Mouse (Mus musculus) heart, embryonic 10.5 days (tissue): ENCODE results near the gene Gnb1l. TPM values are rescaled to one million over a fixed set of nuclear protein-coding genes. Genes with fewer than 3 reads are reported as not detected.
A peak's percentile ranks its signal among the peaks of the same experiment; 100 is the strongest.

Experiments used
- DNase-seq: peaks from one replicate; pipeline ENCODE4 v3.0.0-alpha.2; 2017; ENCODE audit warnings: low spot score
- H3K27ac ChIP-seq: fragments of 300-500 bp; sonication (generic); 2 replicates; pipeline ENCODE4 v1.5.1; 2016; ENCODE audit warnings: mild to moderate bottlenecking
- H3K27me3 ChIP-seq: fragments of 300-500 bp; sonication (generic); 2 replicates; pipeline ENCODE4 v1.6.1; 2016; ENCODE audit warnings: mild to moderate bottlenecking; ENCODE audit not compliant: poor library complexity, insufficient read depth, severe bottlenecking
- H3K36me3 ChIP-seq: fragments of 300-500 bp; sonication (generic); 2 replicates; pipeline ENCODE4 v1.6.1; 2016; ENCODE audit warnings: mild to moderate bottlenecking, moderate library complexity
- H3K4me1 ChIP-seq: fragments of 300-500 bp; sonication (generic); 2 replicates; pipeline ENCODE4 v1.6.1; 2016; ENCODE audit warnings: mild to moderate bottlenecking
- H3K4me3 ChIP-seq: fragments of 300-500 bp; sonication (generic); 2 replicates; pipeline ENCODE4 v1.5.1; 2016; ENCODE audit warnings: mild to moderate bottlenecking, moderate library complexity
- H3K9me3 ChIP-seq: fragments of 300-500 bp; sonication (generic); 2 replicates; pipeline ENCODE4 v1.6.1; 2016; ENCODE audit warnings: mild to moderate bottlenecking, moderate library complexity
- WGBS: fragments of 180-500 bp; shearing (Covaris S2); methylation state at CpG from one replicate; pipeline ENCODE4 v1.1.7; 2016; 5-methylcytosine and 5-hydroxymethylcytosine counted together
- polyA plus RNA-seq: library from polyadenylated mRNA; unstranded; fragments of >200 nt; fragmentation: Nextera tagmentation; extraction: Ambion mirVana; gene quantifications from 2 replicates; pipeline ENCODE4 v1.2.1, GENCODE M21; 2016

The Gnb1l gene
- 10.8 and 17.1 TPM in 2 replicates for polyA plus RNA-seq

DNA sequence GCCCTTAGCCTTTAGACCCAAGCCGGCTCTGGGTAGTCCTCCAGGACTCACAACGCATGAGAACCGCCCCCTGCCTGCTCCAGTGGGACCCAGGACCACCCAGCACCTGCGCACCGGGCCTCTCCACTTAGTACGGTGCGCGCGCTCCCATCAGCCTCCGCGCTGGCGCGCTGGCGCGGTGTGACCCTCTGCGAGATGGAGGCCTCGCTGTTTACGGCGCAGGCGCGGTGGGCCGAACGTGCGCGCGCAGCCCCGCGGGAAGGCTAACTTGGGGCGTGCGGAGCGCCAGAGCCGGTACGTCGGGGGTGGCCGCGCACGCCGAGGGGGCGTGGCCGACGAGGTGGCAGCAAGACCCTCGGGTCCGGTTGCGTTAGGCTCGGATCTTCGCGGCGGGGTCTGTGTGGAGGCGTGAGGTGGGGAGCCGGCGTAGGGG lies at the start of gene Gnb1l, which contains the start of gene Rtl10:
Gnb1l (plus strand) TSS at position 156 of the 433 bp plus-strand sequence.
Rtl10 (plus strand) TSS at position 344 of the 433 bp plus-strand sequence.
- H3K36me3 ChIP-seq = peaks cover 23% of the 10 kb centered on the region
- H3K27ac ChIP-seq = peak within 1 kb of the TSS; percentile 92
- WGBS = under 1% methylated on average over 51 of the region's 51 CpGs
- H3K9me3 ChIP-seq = no peaks in the 10 kb centered on the region
- DNase-seq = peak; percentile 97
- H3K27me3 ChIP-seq = no peaks in the 10 kb centered on the region
- peak within 1 kb of the TSS; percentile 74 for H3K4me3 ChIP-seq
- H3K4me1 ChIP-seq = peaks cover 18% of the 10 kb centered on the region

DNA sequence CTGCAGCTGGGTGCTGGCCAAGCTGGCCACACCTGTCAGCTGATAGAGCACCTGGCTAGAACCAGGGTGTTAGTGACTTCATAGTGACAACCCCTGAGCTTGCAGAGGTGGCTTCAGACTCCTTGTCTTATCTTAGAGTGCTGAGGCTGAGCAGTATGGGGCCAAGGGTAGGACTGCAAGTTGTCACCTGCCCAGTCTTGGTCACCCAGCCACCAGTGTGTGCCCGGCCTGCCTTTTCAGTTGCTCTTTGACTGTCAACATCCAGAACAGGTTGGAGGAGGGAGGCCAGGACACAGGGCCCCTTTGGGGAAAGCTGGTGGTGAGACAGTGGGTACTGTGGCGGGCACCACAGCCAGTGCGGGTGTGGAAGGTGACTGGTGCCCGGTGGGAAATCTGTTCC lies 49.5 kb upstream of the Gnb1l start:
- WGBS = 91% methylated on average over 4 of the region's 4 CpGs

DNA sequence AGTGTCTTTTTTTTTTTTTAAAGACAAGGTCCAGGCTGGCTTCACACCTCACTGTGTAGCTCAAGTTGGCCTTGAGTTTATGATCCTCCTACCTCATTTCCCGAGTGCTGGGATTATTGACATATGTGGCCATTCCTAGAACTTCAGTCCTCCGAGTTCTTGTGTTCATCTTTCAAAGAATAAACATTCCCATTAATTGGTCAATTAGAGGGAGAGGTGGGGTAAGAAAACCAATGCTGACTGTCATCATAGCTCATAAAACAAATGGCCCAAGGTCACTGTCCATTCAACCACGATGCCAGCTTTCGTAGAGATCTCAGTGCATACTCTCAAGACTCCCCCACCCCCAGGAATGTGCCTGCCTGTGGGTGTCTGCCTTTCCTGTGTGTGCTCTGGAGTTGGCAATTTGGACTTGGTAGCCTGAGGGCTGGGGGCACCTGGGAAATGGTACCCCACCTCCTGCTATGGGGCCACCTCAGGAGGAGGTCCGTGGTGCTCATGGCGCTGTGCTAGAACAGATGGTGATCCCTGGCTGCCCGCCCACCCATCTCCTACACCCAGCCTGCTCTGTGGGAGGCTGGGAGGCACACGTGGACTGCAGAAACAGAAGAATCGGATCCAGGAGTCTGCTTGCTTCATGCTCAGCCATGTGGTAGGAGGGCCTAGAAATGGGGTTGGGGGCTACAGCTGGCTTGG lies 46.9 kb upstream of the Gnb1l start:
- no peak for DNase-seq
- peaks cover 23% of the 10 kb centered on the region for H3K36me3 ChIP-seq
- WGBS = 66% methylated on average over 9 of the region's 9 CpGs
- H3K27ac ChIP-seq = no peak overlapping the region
- H3K27me3 ChIP-seq = peaks cover 7% of the 10 kb centered on the region; the same call in 1 of the 2 replicates
- no peak overlapping the region for H3K4me3 ChIP-seq
- H3K9me3 ChIP-seq = no peaks in the 10 kb centered on the region
- H3K4me1 ChIP-seq = peaks cover 39% of the 10 kb centered on the region

More for the DNA sequence above, 49.5 kb upstream of the Gnb1l start:
- H3K27me3 ChIP-seq = no peaks in the 10 kb centered on the region
- H3K4me3 ChIP-seq = no peak overlapping the region
- H3K9me3 ChIP-seq = no peaks in the 10 kb centered on the region
- H3K4me1 ChIP-seq = peaks cover 28% of the 10 kb centered on the region
- H3K36me3 ChIP-seq = peaks cover 18% of the 10 kb centered on the region; the same call in 1 of the 2 replicates
- no peak for DNase-seq
- H3K27ac ChIP-seq = no peak overlapping the region

DNA sequence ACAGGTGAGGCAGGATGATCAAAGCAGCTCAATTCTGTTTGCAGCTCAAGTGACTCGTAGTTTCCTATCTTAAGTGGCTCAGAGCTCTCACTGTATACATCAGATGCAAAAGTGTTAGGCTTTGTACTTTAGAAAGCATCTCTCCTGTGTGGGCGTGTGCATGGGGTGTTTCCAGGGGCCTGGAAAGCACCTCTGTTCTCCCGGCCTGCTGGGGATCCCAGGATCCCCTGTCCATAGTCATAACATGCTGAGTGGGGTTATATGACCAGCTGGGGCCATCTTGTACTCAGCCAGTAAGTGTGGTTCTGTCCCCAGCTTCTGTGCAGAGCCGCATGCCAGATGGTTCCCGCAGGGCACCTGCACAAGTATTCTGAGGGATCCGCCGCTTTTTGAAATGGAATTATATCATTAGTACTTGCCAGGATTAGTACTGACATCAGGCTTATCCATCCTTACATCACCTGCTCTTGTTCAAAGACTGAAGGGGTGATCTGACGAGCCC lies 46.1 kb upstream of the Gnb1l start:
- no peak for DNase-seq
- Histone ChIP-seq H3K36me3 (peaks cover 29% of the 10 kb centered on the region), H3K27me3 (peaks cover 7% of the 10 kb centered on the region; the same call in 1 of the 2 replicates), H3K27ac (no peak overlapping the region), H3K4me1 (peaks cover 39% of the 10 kb centered on the region), H3K4me3 (no peak overlapping the region), H3K9me3 (no peaks in the 10 kb centered on the region)
- 83% methylated on average over 8 of the region's 8 CpGs for WGBS

DNA sequence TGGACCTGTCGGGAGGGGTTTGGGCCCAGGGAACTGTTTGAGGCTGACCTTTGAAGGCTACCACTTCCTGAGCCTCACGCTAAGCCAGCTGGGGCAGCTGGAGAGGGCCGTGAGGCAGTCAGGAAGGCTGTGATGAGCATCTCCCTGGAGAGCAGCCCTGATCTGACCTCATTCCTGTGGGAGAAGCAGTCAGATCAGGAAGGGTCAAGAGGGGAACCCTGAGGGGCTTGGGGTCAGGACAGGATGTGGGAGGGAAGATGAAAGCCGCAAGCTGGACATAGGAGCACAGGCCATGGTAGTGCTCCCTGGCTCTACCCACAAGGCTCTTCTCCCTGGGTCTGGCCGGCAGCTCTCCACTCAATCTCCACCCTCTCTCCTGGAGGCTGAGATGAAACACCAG lies 44.7 kb upstream of the Gnb1l start:
- WGBS = 33% methylated on average over 5 of the region's 5 CpGs
- peaks cover 38% of the 10 kb centered on the region for H3K36me3 ChIP-seq
- peaks cover 34% of the 10 kb centered on the region for H3K4me1 ChIP-seq
- H3K27ac ChIP-seq = no peak overlapping the region; the same call in 1 of the 2 replicates
- H3K9me3 ChIP-seq = no peaks in the 10 kb centered on the region
- H3K27me3 ChIP-seq = peaks cover 14% of the 10 kb centered on the region
- no peak for DNase-seq
- no peak overlapping the region for H3K4me3 ChIP-seq

DNA sequence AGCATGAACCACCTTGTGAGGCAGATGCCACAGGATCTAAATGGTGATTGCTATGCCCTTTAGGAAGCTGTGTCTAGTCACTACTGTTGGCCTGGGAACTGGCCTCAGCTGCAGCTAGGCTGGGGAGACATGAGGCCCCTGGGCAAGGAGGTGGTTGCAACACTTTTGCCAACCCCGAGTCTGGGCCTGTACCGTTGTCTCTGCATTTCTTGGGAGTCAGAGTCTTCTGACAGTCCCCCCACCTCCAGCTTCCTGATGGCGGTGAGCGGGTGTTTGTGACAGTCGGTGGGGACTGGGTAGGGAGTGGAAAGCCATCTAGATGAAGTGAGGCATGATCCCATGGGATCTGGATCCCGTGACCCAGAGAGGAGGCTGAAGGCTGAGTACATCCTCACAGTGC lies 43.1 kb upstream of the Gnb1l start:
- peaks cover 45% of the 10 kb centered on the region for H3K4me1 ChIP-seq
- H3K9me3 ChIP-seq = no peaks in the 10 kb centered on the region
- no peak overlapping the region for H3K27ac ChIP-seq
- DNase-seq = no peak
- peaks cover 17% of the 10 kb centered on the region for H3K27me3 ChIP-seq
- H3K4me3 ChIP-seq = no peak overlapping the region
- WGBS = 90% methylated on average over 6 of the region's 6 CpGs
- peaks cover 32% of the 10 kb centered on the region for H3K36me3 ChIP-seq

DNA sequence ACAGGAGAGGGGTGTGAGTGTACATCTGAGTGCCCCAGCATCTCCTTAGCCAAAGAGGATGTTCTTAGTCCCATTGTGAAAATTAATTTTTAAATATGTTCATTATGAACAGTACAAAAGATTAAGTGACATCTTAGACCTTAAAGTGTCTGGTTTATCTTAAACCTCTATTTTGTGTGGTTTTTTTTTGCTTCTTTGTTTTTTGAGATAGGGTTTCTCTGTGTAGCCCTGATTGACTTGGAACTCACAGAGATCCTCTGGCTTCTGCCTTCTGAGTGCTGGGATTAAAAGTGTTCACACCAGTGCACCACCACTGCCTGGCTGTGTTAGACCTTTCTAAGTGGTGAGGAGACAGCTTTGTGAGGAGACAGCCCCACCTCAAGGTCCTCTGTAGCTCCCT lies 39.9 kb upstream of the Gnb1l start:
- H3K4me3 ChIP-seq = no peak overlapping the region
- peaks cover 42% of the 10 kb centered on the region for H3K4me1 ChIP-seq
- H3K27ac ChIP-seq = peak overlapping the region; percentile 47; the same call in 1 of the 2 replicates
- no peaks in the 10 kb centered on the region for H3K9me3 ChIP-seq
- peaks cover 30% of the 10 kb centered on the region for H3K27me3 ChIP-seq
- peaks cover 32% of the 10 kb centered on the region for H3K36me3 ChIP-seq
- no peak for DNase-seq

DNA sequence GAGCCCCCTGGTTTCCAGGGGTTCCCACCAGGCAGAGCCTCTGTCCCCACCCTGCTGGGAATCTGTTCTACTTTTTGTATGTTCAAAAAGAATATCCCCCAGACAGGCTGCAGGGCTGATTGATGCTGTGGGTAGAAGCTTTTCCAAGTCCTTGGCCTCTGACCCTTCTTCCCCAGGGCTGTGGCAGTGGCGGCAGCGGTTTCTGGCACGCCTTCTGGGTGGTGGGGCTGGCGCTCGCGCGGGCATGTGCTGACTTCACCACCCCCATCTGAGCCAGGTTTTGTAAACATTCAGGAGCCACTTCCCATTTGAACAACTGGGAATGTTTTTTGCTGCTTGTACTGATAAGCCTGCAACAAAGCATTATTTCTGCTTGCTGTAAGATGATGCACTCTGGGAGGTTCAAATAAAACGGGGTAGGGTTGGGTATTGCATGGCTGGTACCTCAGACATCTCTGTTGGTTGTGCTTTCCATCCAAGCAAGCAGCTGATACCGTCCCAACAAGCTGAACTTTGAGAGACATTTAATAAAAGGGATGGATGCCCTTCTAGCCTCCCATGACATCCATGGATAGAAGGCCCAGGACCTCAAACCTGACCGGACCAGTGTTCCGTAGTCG lies 39.1 kb upstream of the Gnb1l start:
- peaks cover 32% of the 10 kb centered on the region for H3K36me3 ChIP-seq
- no peaks in the 10 kb centered on the region for H3K9me3 ChIP-seq
- H3K4me3 ChIP-seq = peak overlapping the region; percentile 36
- peak overlapping the region; percentile 64; the same call in 1 of the 2 replicates for H3K27ac ChIP-seq
- H3K4me1 ChIP-seq = peaks cover 40% of the 10 kb centered on the region
- H3K27me3 ChIP-seq = peaks cover 30% of the 10 kb centered on the region
- 17% methylated on average over 12 of the region's 12 CpGs for WGBS
- DNase-seq = no peak

DNA sequence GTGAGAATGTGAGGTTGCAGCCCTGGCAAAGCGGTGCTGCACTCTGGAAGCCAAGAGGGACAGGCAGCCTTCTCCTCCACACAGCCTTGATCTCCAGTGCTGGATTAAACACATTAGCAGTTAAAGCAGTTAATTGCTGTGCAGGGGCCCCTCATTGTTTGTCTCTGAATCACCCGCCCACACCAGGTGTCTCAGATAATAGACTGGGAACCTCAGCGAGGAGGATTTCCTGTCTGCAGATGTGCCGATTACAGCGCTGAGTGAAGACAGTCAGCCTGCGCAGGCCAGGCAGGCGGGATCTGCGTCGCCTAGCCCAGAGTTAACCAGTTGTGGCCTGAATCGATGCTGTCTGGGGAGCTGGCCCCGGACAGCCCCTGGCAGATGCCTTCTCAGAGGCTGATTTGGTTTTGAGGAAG lies 38.5 kb upstream of the Gnb1l start:
- Histone ChIP-seq H3K9me3 (no peaks in the 10 kb centered on the region), H3K27ac (peak overlapping the region; percentile 64), H3K27me3 (peaks cover 30% of the 10 kb centered on the region), H3K4me3 (peak overlapping the region; percentile 36), H3K36me3 (peaks cover 29% of the 10 kb centered on the region), H3K4me1 (peaks cover 38% of the 10 kb centered on the region)
- DNase-seq = no peak
- WGBS = 2% methylated on average over 11 of the region's 11 CpGs

DNA sequence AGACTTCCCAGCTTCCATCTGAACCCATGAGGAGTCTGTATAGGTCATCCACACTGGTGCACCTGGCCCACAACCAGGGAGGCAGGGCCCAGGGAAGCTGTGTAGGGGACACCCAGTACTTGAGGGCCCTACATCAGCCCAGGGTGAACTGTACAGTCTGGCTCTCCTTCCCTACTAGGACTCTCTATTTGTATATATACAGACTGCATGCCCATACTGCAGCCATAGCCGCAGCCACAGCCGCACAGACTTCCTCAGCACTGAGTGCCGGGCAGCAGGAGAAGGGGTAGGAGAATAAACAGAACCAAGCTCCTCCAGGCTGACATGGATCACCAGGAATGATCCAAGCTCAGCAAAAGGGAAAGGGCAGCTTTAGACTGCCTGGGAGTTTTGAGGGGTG lies 37.7 kb upstream of the Gnb1l start:
- peaks cover 32% of the 10 kb centered on the region for H3K4me1 ChIP-seq

DNA sequence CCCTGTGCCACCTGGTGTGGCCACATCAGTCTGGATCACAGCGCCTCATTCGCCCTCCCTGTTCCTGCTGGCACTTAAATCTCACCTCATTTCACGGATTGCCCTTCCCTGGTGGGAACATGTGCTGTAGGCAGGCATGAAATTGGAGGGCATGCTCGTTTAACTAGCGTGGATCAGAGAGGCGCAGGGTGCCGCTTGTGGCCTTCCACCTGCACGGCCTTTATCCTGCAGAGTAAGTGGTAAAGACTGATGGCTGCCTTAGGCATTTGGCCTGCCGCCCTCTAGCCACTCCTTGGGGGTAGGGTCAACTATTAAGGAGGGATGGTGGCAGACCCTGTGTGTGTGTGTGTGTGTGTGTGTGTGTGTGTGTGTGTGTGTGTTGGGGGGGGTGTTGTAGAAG lies 36.5 kb upstream of the Gnb1l start:
- Histone ChIP-seq H3K4me1 (peaks cover 32% of the 10 kb centered on the region), H3K4me3 (no peak overlapping the region), H3K36me3 (peaks cover 11% of the 10 kb centered on the region), H3K27me3 (peaks cover 22% of the 10 kb centered on the region), H3K27ac (peak overlapping the region; percentile 57; the same call in 1 of the 2 replicates), H3K9me3 (no peaks in the 10 kb centered on the region)
- no peak for DNase-seq
- WGBS = 83% methylated on average over 9 of the region's 9 CpGs

More for the DNA sequence above, 37.7 kb upstream of the Gnb1l start:
- Histone ChIP-seq H3K4me3 (no peak overlapping the region), H3K36me3 (peaks cover 20% of the 10 kb centered on the region), H3K9me3 (no peaks in the 10 kb centered on the region), H3K27ac (peak overlapping the region; percentile 69), H3K27me3 (peaks cover 23% of the 10 kb centered on the region)
- DNase-seq = no peak
- WGBS = 75% methylated on average over 3 of the region's 3 CpGs

DNA sequence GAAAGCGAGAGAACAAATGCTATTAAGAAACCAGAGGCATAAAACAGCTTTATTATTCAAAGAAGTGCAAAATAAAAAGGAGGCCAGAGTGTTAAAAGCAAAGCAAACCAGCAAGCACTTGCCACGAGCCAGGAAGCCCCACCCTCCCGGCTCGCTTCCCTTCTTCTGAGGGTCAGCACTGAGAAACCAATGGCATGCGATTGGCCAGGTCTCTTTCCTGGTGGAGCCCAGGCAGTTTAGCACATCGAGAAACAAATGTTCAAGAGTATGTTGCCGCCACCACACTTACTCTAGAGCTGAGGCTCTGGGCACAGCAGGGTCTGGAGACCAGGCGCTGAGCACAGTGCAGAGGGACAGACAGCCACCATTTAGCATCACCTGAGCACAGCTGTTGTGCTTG lies 35.9 kb upstream of the Gnb1l start:
- WGBS = 42% methylated on average over 8 of the region's 8 CpGs

DNA sequence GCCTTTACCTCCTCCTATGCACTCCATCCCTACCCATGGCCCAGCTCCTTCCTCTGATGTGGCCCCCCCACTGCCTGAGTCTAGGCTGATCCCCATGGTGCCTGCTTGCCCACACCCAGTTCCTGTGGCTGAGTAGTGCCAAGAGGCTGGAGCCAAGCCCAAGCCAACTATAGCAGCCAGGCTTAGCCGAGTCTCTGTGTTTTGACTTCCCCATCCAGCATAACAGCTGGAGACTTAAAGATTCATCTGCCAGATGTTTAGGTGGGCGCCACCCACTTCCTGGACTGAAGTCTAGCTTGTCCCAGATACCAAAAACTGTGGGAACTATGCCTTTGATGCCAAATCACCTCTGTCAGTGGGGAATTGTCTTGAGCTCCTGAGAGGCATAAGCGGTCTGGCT lies 34.2 kb upstream of the Gnb1l start:
- 65% methylated on average over 3 of the region's 3 CpGs for WGBS
- H3K9me3 ChIP-seq = no peaks in the 10 kb centered on the region
- peaks cover 26% of the 10 kb centered on the region for H3K4me1 ChIP-seq
- peaks cover 16% of the 10 kb centered on the region for H3K27me3 ChIP-seq
- DNase-seq = no peak
- no peak overlapping the region for H3K4me3 ChIP-seq
- H3K27ac ChIP-seq = no peak overlapping the region
- H3K36me3 ChIP-seq = peaks cover 7% of the 10 kb centered on the region

More for the DNA sequence above, 35.9 kb upstream of the Gnb1l start:
- peaks cover 8% of the 10 kb centered on the region; the same call in 1 of the 2 replicates for H3K36me3 ChIP-seq
- H3K4me1 ChIP-seq = peaks cover 32% of the 10 kb centered on the region
- H3K27ac ChIP-seq = no peak overlapping the region
- H3K4me3 ChIP-seq = no peak overlapping the region
- no peak for DNase-seq
- H3K9me3 ChIP-seq = no peaks in the 10 kb centered on the region
- peaks cover 21% of the 10 kb centered on the region for H3K27me3 ChIP-seq
